Mouse (Mus musculus) cortical plate, adult 2 months (tissue): ENCODE data around the gene Slc52a3.

Source experiments
- CTCF ChIP-seq: fragments of 200-500 bp; IDR thresholded peaks from 2 replicates; pipeline ENCODE4 v1.5.1; 2011; ENCODE audit warnings: mild to moderate bottlenecking, control low read depth, low read length; ENCODE audit not compliant: insufficient read depth; ENCODE audit errors: extremely low read depth
- POLR2A ChIP-seq: fragments of 200-500 bp; IDR thresholded peaks from 2 replicates; pipeline ENCODE4 v1.6.1; 2011; ENCODE audit warnings: mild to moderate bottlenecking, low read length, control low read depth; ENCODE audit not compliant: insufficient read depth; ENCODE audit errors: extremely low read depth

- TF ChIP-seq CTCF (no peak), POLR2A (no peak)
Observed at GRCm38 (mm10) chr2:152002529-152002928, 6.2 kb downstream of the Slc52a3 start.
